8 mouse cellular contexts compared by ENCODE assay signal in genomic region chr1:74802795-74803656, GRCm38 (mm10). TPM values are rescaled to one million over a fixed set of nuclear protein-coding genes. Genes with fewer than 3 reads are reported as not detected.
DNase-seq lines count a peak whose midpoint lies in the region; ATAC-seq and TF ChIP-seq lines count a peak whose summit lies in the region.

No protein-coding gene starts in this region.

- peak overlapping the region; percentile 50 for H3K4me3 ChIP-seq in embryonic facial prominence, embryonic 13.5 days
- peak overlapping the region; percentile 46 for H3K4me3 ChIP-seq in heart, embryonic 12.5 days
- peak overlapping the region; percentile 48 for H3K4me3 ChIP-seq in kidney, embryonic 15.5 days (replicated peaks)
- H3K4me3 ChIP-seq in lung, adult 2 months (replicated peaks; ENCODE audit: extremely low read depth, low read depth, low read length): peak overlapping the region; percentile 26
- H3K4me3 ChIP-seq in neural tube, embryonic 15.5 days (replicated peaks): peak overlapping the region; percentile 51
- peak overlapping the region; percentile 36 for H3K4me3 ChIP-seq in stomach, postnatal 0 days (ENCODE audit: low read depth, low read length)

- WGBS in embryonic facial prominence, embryonic 13.5 days: 1% methylated on average over 57 of the region's 57 CpGs
- WGBS in heart, embryonic 12.5 days: under 1% methylated on average over 57 of the region's 57 CpGs
- under 1% methylated on average over 57 of the region's 57 CpGs for WGBS in kidney, embryonic 15.5 days
- 1% methylated on average over 57 of the region's 57 CpGs for WGBS in lung, adult 2 months
- WGBS in neural tube, embryonic 15.5 days: 1% methylated on average over 57 of the region's 57 CpGs
- 1% methylated on average over 57 of the region's 57 CpGs for WGBS in stomach, postnatal 0 days

- 0 out of 2 replicates have a peak, but pooled peaks have one; percentile 17 for ATAC-seq in embryonic facial prominence, embryonic 13.5 days (ENCODE audit: insufficient number of reproducible peaks, insufficient read depth, low FRiP score, low TSS enrichment, low read depth)
- ATAC-seq in heart, embryonic 12.5 days (ENCODE audit: insufficient number of reproducible peaks, low FRiP score): peak; percentile 37
- ATAC-seq in kidney, embryonic 15.5 days (replicated peaks; ENCODE audit: low FRiP score): peak; percentile 59
- peak; percentile 66 for ATAC-seq in neural tube, embryonic 15.5 days (ENCODE audit: low FRiP score)
- peak; percentile 75 for ATAC-seq in stomach, postnatal 0 days (ENCODE audit: low FRiP score, low TSS enrichment)

- TF ChIP-seq POLR2A in lung, adult 2 months (IDR thresholded peaks at IDR 0.05; ENCODE audit: borderline replicate concordance, extremely low read depth, low read depth, low read length): no peak

- TF ChIP-seq EP300 in stomach, postnatal 0 days (optimal IDR thresholded peaks at IDR 0.05): no peak

- peak overlapping the region; percentile 87 for H3K4me2 ChIP-seq in embryonic facial prominence, embryonic 13.5 days
- peak overlapping the region; percentile 78 for H3K4me2 ChIP-seq in heart, embryonic 12.5 days
- H3K4me2 ChIP-seq in kidney, embryonic 15.5 days: peak overlapping the region; percentile 88
- peak overlapping the region; percentile 90 for H3K4me2 ChIP-seq in neural tube, embryonic 15.5 days
- H3K4me2 ChIP-seq in stomach, postnatal 0 days (replicated peaks; ENCODE audit: low read depth): peak overlapping the region; percentile 65

- TF ChIP-seq CTCF in lung, adult 2 months (IDR thresholded peaks at IDR 0.05; ENCODE audit: insufficient read depth, low read length): peak; percentile 43
- TF ChIP-seq CTCF in stomach, postnatal 0 days (IDR thresholded peaks at IDR 0.05; ENCODE audit: low read depth): peak; percentile 79

- H3K27ac ChIP-seq in embryonic facial prominence, embryonic 13.5 days: no peak overlapping the region; the same call in 1 of the 2 replicates
- no peak overlapping the region for H3K27ac ChIP-seq in heart, embryonic 12.5 days (ENCODE audit: poor library complexity, severe bottlenecking)
- no peak overlapping the region for H3K27ac ChIP-seq in kidney, embryonic 15.5 days
- H3K27ac ChIP-seq in neural tube, embryonic 15.5 days (replicated peaks): peak overlapping the region; percentile 62
- no peak overlapping the region for H3K27ac ChIP-seq in stomach, postnatal 0 days (replicated peaks)

- H3K9me3 ChIP-seq in embryonic facial prominence, embryonic 13.5 days: no peaks in the 10 kb centered on the region
- no peaks in the 10 kb centered on the region for H3K9me3 ChIP-seq in heart, embryonic 12.5 days (replicated peaks)
- H3K9me3 ChIP-seq in kidney, embryonic 15.5 days (replicated peaks): no peaks in the 10 kb centered on the region
- H3K9me3 ChIP-seq in neural tube, embryonic 15.5 days (replicated peaks): no peaks in the 10 kb centered on the region
- H3K9me3 ChIP-seq in stomach, postnatal 0 days (ENCODE audit: control insufficient read depth, low read length): no peaks in the 10 kb centered on the region

- H3K4me1 ChIP-seq in embryonic facial prominence, embryonic 13.5 days: peaks cover 73% of the 10 kb centered on the region
- peaks cover 38% of the 10 kb centered on the region for H3K4me1 ChIP-seq in heart, embryonic 12.5 days (replicated peaks)
- H3K4me1 ChIP-seq in kidney, embryonic 15.5 days: peaks cover 46% of the 10 kb centered on the region
- H3K4me1 ChIP-seq in lung, adult 2 months (ENCODE audit: control insufficient read depth, insufficient read depth, low read length): peaks cover 10% of the 10 kb centered on the region
- H3K4me1 ChIP-seq in neural tube, embryonic 15.5 days: peaks cover 51% of the 10 kb centered on the region
- H3K4me1 ChIP-seq in stomach, postnatal 0 days (replicated peaks; ENCODE audit: control insufficient read depth, insufficient read depth): peaks cover 7% of the 10 kb centered on the region; the same call in 1 of the 2 replicates

- no peaks in the 10 kb centered on the region for H3K36me3 ChIP-seq in embryonic facial prominence, embryonic 13.5 days
- H3K36me3 ChIP-seq in heart, embryonic 12.5 days: no peaks in the 10 kb centered on the region
- no peaks in the 10 kb centered on the region for H3K36me3 ChIP-seq in kidney, embryonic 15.5 days
- H3K36me3 ChIP-seq in neural tube, embryonic 15.5 days: no peaks in the 10 kb centered on the region
- 0 out of 2 replicates have a peak, but pooled peaks cover 2% of the 10 kb centered on the region for H3K36me3 ChIP-seq in stomach, postnatal 0 days (ENCODE audit: control insufficient read depth, insufficient read depth, low read length)

- H3K9ac ChIP-seq in embryonic facial prominence, embryonic 13.5 days: peak overlapping the region; percentile 54
- peak overlapping the region; percentile 53 for H3K9ac ChIP-seq in heart, embryonic 12.5 days
- H3K9ac ChIP-seq in kidney, embryonic 15.5 days: peak overlapping the region; percentile 11; the same call in 1 of the 2 replicates
- peak overlapping the region; percentile 60 for H3K9ac ChIP-seq in neural tube, embryonic 15.5 days (replicated peaks)
- H3K9ac ChIP-seq in stomach, postnatal 0 days (ENCODE audit: low read length): peak overlapping the region; percentile 43

- peaks cover 99% of the 10 kb centered on the region for H3K27me3 ChIP-seq in embryonic facial prominence, embryonic 13.5 days
- peaks cover 98% of the 10 kb centered on the region for H3K27me3 ChIP-seq in heart, embryonic 12.5 days (replicated peaks)
- H3K27me3 ChIP-seq in kidney, embryonic 15.5 days: peaks cover 99% of the 10 kb centered on the region
- H3K27me3 ChIP-seq in neural tube, embryonic 15.5 days (replicated peaks): peaks cover 79% of the 10 kb centered on the region
- H3K27me3 ChIP-seq in stomach, postnatal 0 days (ENCODE audit: control insufficient read depth, insufficient read depth, low read length): peaks cover 30% of the 10 kb centered on the region

- peak; percentile 82 to 83 for DNase-seq in B cell, adult 2 months
- peak; percentile 51 for DNase-seq in adrenal gland, adult 8-10 months
- DNase-seq in lung, adult 2 months: peak; percentile 71
- peak; percentile 89 for DNase-seq in stomach, postnatal 0 days (ENCODE audit: low spot score)

RNA-seq across cellular contexts. Expression of gene Wnt10a, which starts 11.7 kb away (rescaled TPM):
- total RNA-seq in adrenal gland, adult 8-10 months (2022): 1 to 10 TPM in 1 of 4 experiments, under 1 TPM in 3; 0.58 to 1.0 (median 0.84) TPM
- 5.4 and 6.9 TPM in 2 replicates for polyA plus RNA-seq in embryonic facial prominence, embryonic 13.5 days (2015; fragmentation: Nextera tagmentation; extraction: Ambion mirVana)
- polyA plus RNA-seq in heart, embryonic 12.5 days (2016; fragmentation: Nextera tagmentation; extraction: Ambion mirVana): 0.28 TPM in 1 of 2 replicates, not detected in the other
- polyA plus RNA-seq in kidney, embryonic 15.5 days (2015; fragmentation: Nextera tagmentation; extraction: Ambion mirVana): 0.43 and 0.89 TPM in 2 replicates
- polyA plus RNA-seq in lung, adult 2 months (2012; rRNA removed): 0.08 and 2.6 TPM in 2 replicates
- 0.09 and 0.20 TPM in 2 replicates for polyA plus RNA-seq in neural tube, embryonic 15.5 days (2015; fragmentation: Nextera tagmentation; extraction: Ambion mirVana)
- 8.7 and 10.6 TPM in 2 replicates for polyA plus RNA-seq in stomach, postnatal 0 days (2015; fragmentation: Nextera tagmentation; extraction: Ambion mirVana)

RNA-seq across cellular contexts. Expression of gene Wnt6, which starts 31.3 kb away (rescaled TPM):
- 1 to 10 TPM; 3.9 to 6.6 (median 5.7) TPM for total RNA-seq in adrenal gland, adult 8-10 months (2022)
- 49.1 and 55.5 TPM in 2 replicates for polyA plus RNA-seq in embryonic facial prominence, embryonic 13.5 days (2015; fragmentation: Nextera tagmentation; extraction: Ambion mirVana)
- polyA plus RNA-seq in heart, embryonic 12.5 days (2016; fragmentation: Nextera tagmentation; extraction: Ambion mirVana): 0.41 and 1.3 TPM in 2 replicates
- polyA plus RNA-seq in kidney, embryonic 15.5 days (2015; fragmentation: Nextera tagmentation; extraction: Ambion mirVana): 2.0 and 2.3 TPM in 2 replicates
- 0.55 and 0.65 TPM in 2 replicates for polyA plus RNA-seq in lung, adult 2 months (2012; rRNA removed)
- polyA plus RNA-seq in neural tube, embryonic 15.5 days (2015; fragmentation: Nextera tagmentation; extraction: Ambion mirVana): 5.7 and 6.4 TPM in 2 replicates
- 3.6 and 4.8 TPM in 2 replicates for polyA plus RNA-seq in stomach, postnatal 0 days (2015; fragmentation: Nextera tagmentation; extraction: Ambion mirVana)

RNA-seq across cellular contexts. Expression of gene Cdk5r2, which starts 51.7 kb away (rescaled TPM):
- total RNA-seq in adrenal gland, adult 8-10 months (2022): 1 to 10 TPM; 4.2 to 6.2 (median 6.0) TPM
- polyA plus RNA-seq in embryonic facial prominence, embryonic 13.5 days (2015; fragmentation: Nextera tagmentation; extraction: Ambion mirVana): 0.10 and 0.14 TPM in 2 replicates
- not detected in 2 replicates for polyA plus RNA-seq in heart, embryonic 12.5 days (2016; fragmentation: Nextera tagmentation; extraction: Ambion mirVana)
- 0.05 TPM in 1 of 2 replicates, not detected in the other for polyA plus RNA-seq in kidney, embryonic 15.5 days (2015; fragmentation: Nextera tagmentation; extraction: Ambion mirVana)
- 0.08 and 0.09 TPM in 2 replicates for polyA plus RNA-seq in lung, adult 2 months (2012; rRNA removed)
- 10.0 and 11.6 TPM in 2 replicates for polyA plus RNA-seq in neural tube, embryonic 15.5 days (2015; fragmentation: Nextera tagmentation; extraction: Ambion mirVana)
- 0.12 and 0.19 TPM in 2 replicates for polyA plus RNA-seq in stomach, postnatal 0 days (2015; fragmentation: Nextera tagmentation; extraction: Ambion mirVana)

RNA-seq across cellular contexts. Expression of gene Prkag3, which starts 54.0 kb away (rescaled TPM):
- total RNA-seq in adrenal gland, adult 8-10 months (2022): 1 to 10 TPM in 1 of 4 experiments, under 1 TPM in 1, not detected in 2; 0.55 to 1.3 TPM
- 0.25 and 0.35 TPM in 2 replicates for polyA plus RNA-seq in embryonic facial prominence, embryonic 13.5 days (2015; fragmentation: Nextera tagmentation; extraction: Ambion mirVana)
- polyA plus RNA-seq in heart, embryonic 12.5 days (2016; fragmentation: Nextera tagmentation; extraction: Ambion mirVana): 6.0 and 7.2 TPM in 2 replicates
- polyA plus RNA-seq in kidney, embryonic 15.5 days (2015; fragmentation: Nextera tagmentation; extraction: Ambion mirVana): 0.44 and 0.73 TPM in 2 replicates
- 5.9 and 11.4 TPM in 2 replicates for polyA plus RNA-seq in lung, adult 2 months (2012; rRNA removed)
- 0.17 and 0.40 TPM in 2 replicates for polyA plus RNA-seq in neural tube, embryonic 15.5 days (2015; fragmentation: Nextera tagmentation; extraction: Ambion mirVana)
- polyA plus RNA-seq in stomach, postnatal 0 days (2015; fragmentation: Nextera tagmentation; extraction: Ambion mirVana): 0.25 and 0.29 TPM in 2 replicates

Comparison
In these comparisons a context has a peak if more than half of its experiments do, and no peak if none do; other contexts are left out.
1. ATAC-seq: peak in every context shown above with its lines; median percentile 75 in stomach, postnatal 0 days; 66 in neural tube, embryonic 15.5 days; 59 in kidney, embryonic 15.5 days; 37 in heart, embryonic 12.5 days; 17 in embryonic facial prominence, embryonic 13.5 days.